Mouse (Mus musculus) T-helper 2 cell (primary cell): Measurements from ENCODE around the gene Izumo4.

Source experiments
- in situ Hi-C: fragments of 300-600 bp; cut with MboI, MseI; formaldehyde crosslinking; loops from one replicate; pipeline ENCODE4 v1.15.1; 2025; ENCODE audit warnings: high pct_unique_total_duplicates

The Izumo4 gene

GRCm38 (mm10) chr10:80710834-80711233 is 8.8 kb downstream of the Izumo4 start:
- in situ Hi-C loops = loop anchor here (5.0 kb wide), 1 partner anchor 66 kb away; no protein-coding TSS in a partner anchor

- in situ Hi-C loops = no loop called here
These were observed 15.3 kb downstream of the Izumo4 start for GRCm38 (mm10) chr10:80717281-80717680.

- in situ Hi-C loops = no loop called here
These were observed 25.6 kb downstream of the Izumo4 start for GRCm38 (mm10) chr10:80727369-80728127.

DNA sequence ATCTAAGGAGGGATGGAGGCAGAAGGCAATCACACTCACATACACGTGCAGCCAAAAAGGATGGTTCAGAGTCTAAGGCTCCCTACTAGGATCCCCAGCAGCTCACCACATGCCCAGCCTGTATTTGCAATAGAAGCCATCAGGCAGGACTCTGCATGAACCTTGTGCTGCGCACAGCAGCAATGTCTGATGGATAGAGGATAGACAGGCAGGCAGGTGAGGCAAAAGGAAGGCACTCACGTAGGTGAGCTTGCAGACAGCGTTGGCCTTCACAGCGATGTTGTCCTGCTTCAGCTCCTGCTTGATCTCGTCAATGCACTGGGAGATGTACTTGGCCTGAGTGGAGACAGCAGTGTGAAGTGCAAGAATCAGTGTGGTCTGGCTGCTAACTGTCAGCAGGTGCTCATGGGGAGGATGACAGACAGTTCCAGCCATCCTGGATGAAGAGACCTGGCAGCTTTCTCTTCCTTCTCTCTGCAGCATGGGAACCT is 30.7 kb downstream of the Izumo4 start:
- in situ Hi-C loops = no loop called here

DNA sequence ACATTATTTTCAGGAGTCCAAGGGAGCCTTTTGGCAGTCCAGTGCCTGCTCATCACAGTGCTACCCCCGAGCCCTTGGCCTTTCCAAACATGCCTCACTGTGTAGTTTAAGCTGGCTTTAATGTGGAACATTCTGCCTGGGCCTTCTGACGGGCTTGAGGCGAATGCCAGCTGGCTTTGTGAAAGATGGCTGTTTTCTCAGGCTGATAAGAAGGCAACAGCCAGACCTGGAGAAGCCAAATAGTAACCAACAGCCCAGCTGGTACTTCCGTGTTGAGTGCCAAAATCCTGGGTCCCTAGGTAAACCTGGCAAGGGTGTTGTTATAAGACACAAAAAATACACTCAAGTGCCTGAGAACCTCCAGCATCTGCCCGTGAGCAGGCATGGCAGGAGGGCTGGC is 34.7 kb downstream of the Izumo4 start:
- in situ Hi-C loops = no loop called here

- in situ Hi-C loops = no loop called here
These were observed 36.7 kb downstream of the Izumo4 start for GRCm38 (mm10) chr10:80738657-80739056.

- in situ Hi-C loops = no loop called here
These were observed 39.2 kb downstream of the Izumo4 start for GRCm38 (mm10) chr10:80741146-80741545.

DNA sequence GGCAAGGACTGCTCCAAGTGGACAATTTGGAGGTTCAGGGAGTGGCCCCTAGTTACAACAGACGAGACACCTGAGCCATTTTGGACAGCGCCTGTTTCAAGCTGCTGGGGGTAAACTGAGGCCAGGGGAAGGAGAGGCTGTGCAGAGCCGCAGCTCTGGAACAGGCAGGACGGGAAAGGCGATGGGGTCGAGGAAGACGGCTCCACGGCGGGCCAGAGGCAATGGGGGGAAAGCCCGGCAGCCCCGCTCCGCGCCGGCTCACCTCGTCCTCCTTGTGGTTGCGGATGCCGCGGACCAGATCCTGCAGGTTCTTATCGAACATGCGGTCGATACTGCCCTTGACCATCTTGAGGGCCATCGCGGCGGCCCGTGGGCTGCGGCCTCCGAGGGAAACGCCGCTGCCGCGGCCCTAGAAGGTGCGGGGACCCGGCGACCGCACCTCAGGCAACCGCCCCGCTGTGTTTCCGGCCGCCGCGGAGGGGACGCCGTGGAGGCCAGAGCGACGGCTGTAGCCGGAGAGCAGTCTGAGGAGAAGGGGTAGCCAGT is 39.7 kb downstream of the Izumo4 start:
- in situ Hi-C loops = no loop called here

- in situ Hi-C loops = no loop called here
These were observed 40.4 kb downstream of the Izumo4 start, which contains the start of gene Ap3d1 for GRCm38 (mm10) chr10:80742180-80742978. TSS of gene Ap3d1 (minus strand) at chr10:80742264.

DNA sequence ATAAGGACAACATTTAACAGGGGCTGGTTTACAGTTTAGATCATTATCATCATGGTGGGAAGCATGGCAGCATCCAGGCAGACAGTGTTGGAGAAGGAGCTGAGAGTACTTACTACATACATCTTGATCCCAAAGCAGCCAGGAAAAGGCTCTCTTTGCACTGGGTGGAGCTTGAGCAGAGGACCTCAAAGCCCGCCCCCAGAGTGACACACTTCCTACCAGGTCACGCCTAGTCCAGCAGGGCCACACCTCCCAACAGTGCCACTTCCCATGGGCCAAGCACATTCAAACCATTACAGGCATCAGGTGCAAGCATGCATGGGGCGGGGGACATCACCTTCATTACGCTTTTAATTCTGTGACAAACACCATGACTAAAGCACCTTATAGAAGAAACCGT is 42.3 kb downstream of the Izumo4 start:
- in situ Hi-C loops = no loop called here

DNA sequence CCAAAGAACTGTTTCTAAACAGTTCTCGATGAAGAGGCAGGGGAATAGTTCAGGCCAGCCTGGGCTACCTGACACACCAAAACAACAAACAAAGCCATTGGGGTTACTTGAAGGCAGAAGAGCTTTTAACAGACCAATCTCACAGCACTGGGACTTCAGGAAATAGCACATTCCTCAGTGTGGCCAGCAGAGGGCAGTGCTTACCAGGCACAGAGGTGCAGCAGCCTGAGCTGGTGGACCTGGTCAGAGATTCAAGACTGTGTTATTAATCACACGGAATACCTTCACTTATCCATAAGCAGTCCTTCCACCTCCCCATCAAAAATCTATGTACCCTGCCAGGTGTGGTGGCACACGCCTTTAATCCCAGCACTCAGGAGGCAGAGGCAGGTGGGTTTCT is 45.4 kb downstream of the Izumo4 start:
- in situ Hi-C loops = loop anchor here (5.0 kb wide), 3 partner anchors 50 to 250 kb away; partner anchors contain the start of genes Plekhj1 and Sf3a2

DNA sequence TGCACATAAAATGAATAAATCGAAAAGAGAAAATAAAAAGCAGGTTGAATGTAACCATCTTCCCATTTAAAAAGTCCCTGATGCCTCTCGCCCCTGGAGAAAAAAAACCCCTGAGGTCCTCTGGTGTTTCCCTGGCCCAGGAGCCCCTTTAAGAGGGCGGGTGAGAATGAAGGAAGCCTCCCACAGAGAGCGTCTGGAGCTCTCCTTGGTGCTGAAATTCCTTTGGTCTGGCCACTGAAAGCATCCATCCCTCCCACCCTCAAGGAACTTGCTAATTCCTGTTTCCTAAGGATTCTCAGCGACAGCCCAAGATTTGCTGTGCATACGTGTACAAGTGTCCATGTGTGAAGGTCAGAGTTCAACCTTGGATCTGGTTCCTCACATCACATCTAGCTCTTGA is 46.6 kb downstream of the Izumo4 start:
- in situ Hi-C loops = loop anchor here (5.0 kb wide), 3 partner anchors 49 to 249 kb away; partner anchors contain the start of genes Plekhj1 and Sf3a2

DNA sequence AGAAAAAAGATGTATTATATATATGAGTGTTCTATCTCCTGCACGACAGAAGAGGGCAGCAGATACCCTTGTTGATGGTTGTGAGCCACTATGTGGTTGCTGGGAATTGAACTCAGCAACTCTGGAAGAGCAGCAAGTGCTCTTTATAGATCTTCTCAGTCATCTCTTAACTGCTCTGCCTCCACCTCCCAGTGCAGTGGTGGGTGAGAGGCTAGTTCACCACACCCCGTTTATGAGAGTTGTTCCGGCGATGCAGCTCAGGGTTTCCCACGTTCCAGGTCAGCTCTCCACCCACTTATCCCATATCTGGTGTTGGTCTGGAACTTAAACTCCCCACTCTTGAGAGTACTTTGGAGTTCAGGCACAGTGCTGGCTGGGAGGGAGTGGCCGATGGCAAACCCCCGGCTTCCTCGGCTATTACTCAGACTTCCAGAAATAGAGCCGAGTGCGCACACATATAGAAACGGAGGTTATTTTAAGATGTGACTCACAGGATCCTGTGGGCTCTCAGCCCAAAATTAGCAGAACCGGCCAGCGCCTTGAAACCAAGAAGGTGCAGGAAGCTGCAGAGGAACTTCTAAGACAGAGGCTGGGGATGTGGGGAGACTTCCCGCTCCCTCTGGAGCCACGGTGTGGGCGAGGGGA is 49.3 kb downstream of the Izumo4 start:
- in situ Hi-C loops = no loop called here

GRCm38 (mm10) chr10:80752079-80752625 is 50.2 kb downstream of the Izumo4 start:
- in situ Hi-C loops = no loop called here

DNA sequence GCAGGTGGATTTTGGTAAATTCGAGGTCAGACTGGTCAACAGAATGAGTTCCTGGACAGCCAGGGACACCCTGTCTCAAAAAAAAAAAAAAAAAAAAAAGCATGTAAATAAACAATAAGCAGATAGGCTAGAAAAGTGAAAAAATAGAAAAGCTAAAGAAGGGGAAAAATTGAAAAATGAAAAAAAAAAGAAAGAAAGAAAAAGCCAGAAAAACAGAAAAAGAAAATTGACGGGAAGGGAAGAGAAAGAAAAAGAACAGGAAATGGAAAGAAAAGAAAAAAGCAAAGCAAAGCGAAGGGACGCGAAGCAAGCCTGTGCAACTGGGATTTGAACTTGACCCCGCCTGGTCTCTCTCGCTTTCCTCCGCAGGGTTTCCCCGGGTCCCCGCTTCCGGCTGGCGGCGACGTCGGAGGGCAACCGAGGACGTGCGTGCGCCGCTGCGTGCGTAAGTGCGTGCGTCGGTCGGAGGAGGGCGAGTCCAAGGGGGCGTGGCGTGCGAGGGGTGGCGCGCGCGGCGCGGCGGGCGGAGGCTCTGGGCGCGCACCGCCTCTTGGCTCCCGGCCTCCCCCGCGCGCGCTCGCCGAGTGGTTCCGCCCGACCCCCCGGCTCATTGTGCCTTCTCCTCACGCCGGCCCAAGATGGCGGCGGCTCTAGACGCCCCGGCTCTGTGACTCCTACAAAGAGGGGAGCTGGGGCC is 52.8 kb downstream of the Izumo4 start, which contains the start of gene Dot1l:
Gene Dot1l, plus strand, starts transcription at position 613 of the 697 bp plus-strand sequence.
- in situ Hi-C loops = no loop called here
